Mouse (Mus musculus) embryonic stem cell, embryonic (primary cell): ENCODE results near the gene Slc6a6.

Experiments used
- CTCF ChIA-PET, 4 experiments: fragments of 300-600 bp in 2 of 4; fragments of 350-600 bp in 2 of 4; sonication (Branson Sonifier 250); formaldehyde crosslinking; loops; one replicate each; lab custom pipeline; 2022; ENCODE audit warnings: inconsistent platforms in 2 of 4; lab: Charles Lee
- POLR2A ChIA-PET, 4 experiments: fragments of 300-600 bp in 2 of 4; fragments of 350-600 bp in 2 of 4; sonication (Branson Sonifier 250); formaldehyde crosslinking; loops; one replicate each; lab custom pipeline; 2022; ENCODE audit warnings: antibody characterized with exemption in 4 of 4, inconsistent platforms in 1 of 4; lab: Charles Lee

The Slc6a6 gene

DNA sequence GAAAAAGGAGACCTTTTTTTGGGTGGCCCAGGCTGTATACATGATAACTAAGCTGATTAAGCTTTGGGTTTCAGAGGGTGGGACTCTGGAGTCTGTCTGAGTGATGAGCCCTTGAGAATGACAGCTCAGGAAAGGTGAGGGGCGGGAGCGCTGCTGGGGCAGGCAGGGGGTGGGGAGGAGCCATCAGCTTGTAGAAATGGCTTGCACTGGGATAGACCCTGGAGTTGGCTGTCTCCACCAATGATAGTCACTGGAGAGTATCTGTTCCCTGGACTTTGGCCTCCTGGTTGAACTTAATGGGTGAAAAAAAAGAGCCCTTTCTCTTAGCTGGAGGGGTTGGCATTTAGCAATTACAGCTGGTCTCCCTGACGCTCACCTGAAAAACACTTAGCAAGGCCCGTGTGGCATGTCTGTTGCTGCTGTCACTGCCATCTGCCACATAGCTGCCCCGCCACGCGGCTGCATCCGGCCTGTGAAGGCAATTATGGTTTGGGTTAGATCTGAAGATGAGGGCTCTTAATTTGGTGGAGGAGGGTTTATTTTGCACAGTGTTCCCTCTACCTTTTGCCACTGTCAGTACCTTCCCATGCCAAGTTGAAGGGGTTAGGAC, 23.5 kb downstream of the Slc6a6 start:
- ChIA-PET POLR2A (interaction anchor here in 3 of 4 experiments (0.5 to 17.1 kb wide), 26 partner anchors 9 to 386 kb away, joined by 3 to 249 read pairs (median 6); partner anchors contain the start of gene Slc6a6 (in 3 of the 3)), CTCF (interaction anchor here in 2 of 4 experiments (1.0 to 1.2 kb wide), 2 partner anchors 8 to 44 kb away, joined by 3 to 5 read pairs; no protein-coding TSS in a partner anchor)

DNA sequence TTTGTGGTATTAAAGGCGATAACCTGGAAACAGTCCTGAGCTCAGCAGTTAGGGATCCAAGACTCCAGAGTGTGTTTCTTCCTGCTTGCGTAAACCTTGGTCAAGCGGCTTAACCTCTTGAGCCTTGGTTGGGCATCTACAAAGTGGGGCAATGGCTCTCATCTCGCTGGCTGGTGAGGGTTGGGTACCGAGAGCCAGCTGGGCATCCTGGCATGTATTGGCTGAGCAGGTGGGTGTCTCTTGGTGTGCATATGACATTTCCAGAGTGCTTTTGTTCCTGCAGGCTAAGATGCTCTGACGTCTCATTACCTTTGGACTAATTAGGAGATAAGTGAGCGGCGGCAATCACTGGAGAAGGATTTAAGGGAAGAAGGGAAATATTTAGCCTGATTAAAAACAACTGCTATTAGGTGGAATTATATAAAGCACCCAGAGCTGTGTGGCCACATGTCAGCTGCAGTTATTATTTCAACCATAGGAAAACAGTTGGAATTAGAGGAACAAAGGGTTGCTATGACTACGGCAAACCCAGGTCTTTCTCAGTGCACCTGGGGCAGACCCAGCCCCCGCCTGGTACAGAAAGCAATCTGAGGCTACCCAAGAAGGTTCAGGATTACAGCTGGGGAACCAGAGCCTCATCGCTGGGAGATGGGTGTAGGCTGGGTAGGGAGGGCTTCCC, 24.2 kb downstream of the Slc6a6 start:
- ChIA-PET CTCF (interaction anchor here in 3 of 4 experiments (0.7 to 1.0 kb wide), 3 partner anchors 8 to 13 kb away, joined by 3 to 6 read pairs (median 3); no protein-coding TSS in a partner anchor), POLR2A (interaction anchor here in 3 of 4 experiments (0.7 to 17.1 kb wide), 20 partner anchors 9 to 64 kb away, joined by 3 to 249 read pairs (median 14); partner anchors contain the start of gene Slc6a6 (in 3 of the 3))

DNA sequence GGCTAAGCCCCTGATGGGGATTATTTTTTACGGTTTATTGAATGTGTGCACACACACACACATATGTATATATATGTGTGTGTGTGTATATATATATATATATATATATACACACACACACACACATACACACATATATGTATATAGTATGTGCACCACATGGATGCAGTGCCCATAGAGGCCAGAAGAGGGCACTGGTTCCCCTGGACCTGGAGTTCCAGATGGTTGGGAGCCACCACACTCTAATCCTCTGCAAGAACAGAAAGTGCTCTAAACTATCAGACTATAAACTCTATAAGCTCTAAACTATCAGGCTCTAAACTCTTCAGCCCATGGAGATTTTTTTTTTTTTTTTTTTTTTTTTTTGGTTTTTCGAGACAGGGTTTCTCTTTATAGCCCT, 25.1 kb downstream of the Slc6a6 start:
- ChIA-PET POLR2A (interaction anchor here in 2 of 4 experiments (0.7 to 17.1 kb wide), 16 partner anchors 4 to 968 kb away, joined by 3 to 249 read pairs (median 32); partner anchors contain the start of gene Slc6a6 (in 2 of the 2)), CTCF (interaction anchor here in 3 of 4 experiments (0.7 to 0.8 kb wide), 4 partner anchors 12 to 419 kb away, joined by 3 to 12 read pairs (median 5); no protein-coding TSS in a partner anchor)

GRCm38 (mm10) chr6:91710345-91710930, 26.6 kb downstream of the Slc6a6 start:
- CTCF ChIA-PET, result interaction anchor here in 2 of 4 experiments (0.6 to 0.9 kb wide), 4 partner anchors 9 to 927 kb away, joined by 3 to 8 read pairs (median 3); no protein-coding TSS in a partner anchor
- POLR2A ChIA-PET, result interaction anchor here (0.6 to 17.1 kb wide), 55 partner anchors 5 to 1197 kb away, joined by 3 to 249 read pairs (median 5); partner anchors contain the start of gene Slc6a6 (in 3 of the 4)

DNA sequence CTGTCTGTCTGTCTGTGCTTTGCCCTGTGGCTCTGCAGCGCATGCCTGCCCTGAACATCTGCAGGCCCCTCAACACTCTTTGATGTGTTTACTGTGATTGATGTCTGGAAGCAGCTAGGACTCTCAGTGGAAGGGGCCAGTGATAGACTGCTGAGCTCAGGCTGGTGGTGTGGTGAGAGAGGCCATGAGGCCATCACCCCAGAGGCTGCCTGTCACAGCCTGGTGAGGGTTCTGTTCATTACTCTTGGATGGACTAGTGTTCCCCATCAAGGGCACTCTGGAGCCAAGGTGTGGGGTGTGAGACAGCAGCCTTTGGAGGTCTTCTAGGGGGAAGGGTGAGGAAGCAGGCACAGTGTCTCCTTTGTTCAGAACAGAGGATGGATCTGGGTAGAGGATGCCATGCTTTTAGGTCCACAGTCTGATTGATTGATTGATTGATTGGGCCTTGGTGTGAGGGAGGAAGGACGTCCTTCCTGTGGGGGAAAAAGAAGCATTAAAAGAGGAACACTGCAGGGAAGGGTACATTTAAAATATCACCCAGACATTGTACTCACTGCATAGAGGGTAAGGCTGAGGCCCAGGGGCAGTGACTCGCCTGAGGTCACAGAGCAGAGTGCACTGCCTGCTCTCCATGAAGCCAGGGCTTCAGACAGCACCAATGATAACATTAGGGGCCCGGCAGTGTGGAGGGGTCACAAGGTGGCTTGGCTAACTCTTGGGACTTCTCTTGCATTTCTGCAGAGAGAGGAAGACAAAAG, 28.4 kb downstream of the Slc6a6 start:
- CTCF ChIA-PET, result interaction anchor here in 2 of 4 experiments (0.5 to 1.0 kb wide), 4 partner anchors 8 to 185 kb away, joined by 3 read pairs; no protein-coding TSS in a partner anchor
- POLR2A ChIA-PET, result interaction anchor here in 3 of 4 experiments (0.6 to 17.1 kb wide), 29 partner anchors 5 to 1179 kb away, joined by 3 to 249 read pairs (median 5); partner anchors contain the start of gene Slc6a6 (in 2 of the 3)

GRCm38 (mm10) chr6:91712855-91713331, 29.0 kb downstream of the Slc6a6 start:
- POLR2A ChIA-PET, result interaction anchor here in 3 of 4 experiments (0.6 to 17.1 kb wide), 29 partner anchors 4 to 301 kb away, joined by 3 to 249 read pairs (median 3); partner anchors contain the start of genes Slc6a6 (in 2 of the 3), Chchd4 (in 1 of the 3) and Tmem43 (in 1 of the 3)
- CTCF ChIA-PET, result interaction anchor here in 2 of 4 experiments (0.5 to 1.6 kb wide), 7 partner anchors 9 to 367 kb away, joined by 3 to 5 read pairs (median 3); no protein-coding TSS in a partner anchor

DNA sequence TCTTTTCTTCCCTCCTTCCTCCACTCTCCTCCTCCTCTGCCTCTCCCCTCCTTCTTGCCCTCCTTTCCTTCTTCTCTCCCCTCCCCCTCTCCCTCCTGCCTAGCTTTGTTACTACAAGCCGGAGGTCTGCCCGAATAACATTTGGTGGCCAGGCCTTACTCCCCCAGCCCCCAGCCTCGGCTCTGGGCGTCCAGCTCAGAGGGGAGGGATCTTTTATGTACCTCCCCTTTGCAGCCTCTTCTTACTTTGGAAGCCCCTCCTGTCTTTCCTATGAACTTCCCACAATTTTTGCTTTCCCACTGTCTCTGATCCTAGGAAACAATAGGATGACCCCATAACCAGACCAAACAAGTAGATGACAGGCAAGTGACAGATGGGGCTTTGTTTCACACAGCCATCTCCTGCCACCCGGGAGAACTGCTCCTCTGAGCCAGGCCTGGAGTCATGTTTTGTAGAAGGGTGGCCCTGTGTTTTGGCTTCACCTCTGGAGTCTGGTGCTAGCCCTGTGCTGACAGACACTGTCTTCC, 29.6 kb downstream of the Slc6a6 start:
- POLR2A ChIA-PET, result interaction anchor here in 3 of 4 experiments (0.6 to 17.1 kb wide), 29 partner anchors 4 to 302 kb away, joined by 3 to 249 read pairs (median 3); partner anchors contain the start of genes Slc6a6 (in 2 of the 3), Chchd4 (in 1 of the 3) and Tmem43 (in 1 of the 3)
- CTCF ChIA-PET, result interaction anchor here in 2 of 4 experiments (0.6 to 1.6 kb wide), 6 partner anchors 27 to 367 kb away, joined by 3 to 5 read pairs (median 3); no protein-coding TSS in a partner anchor

DNA sequence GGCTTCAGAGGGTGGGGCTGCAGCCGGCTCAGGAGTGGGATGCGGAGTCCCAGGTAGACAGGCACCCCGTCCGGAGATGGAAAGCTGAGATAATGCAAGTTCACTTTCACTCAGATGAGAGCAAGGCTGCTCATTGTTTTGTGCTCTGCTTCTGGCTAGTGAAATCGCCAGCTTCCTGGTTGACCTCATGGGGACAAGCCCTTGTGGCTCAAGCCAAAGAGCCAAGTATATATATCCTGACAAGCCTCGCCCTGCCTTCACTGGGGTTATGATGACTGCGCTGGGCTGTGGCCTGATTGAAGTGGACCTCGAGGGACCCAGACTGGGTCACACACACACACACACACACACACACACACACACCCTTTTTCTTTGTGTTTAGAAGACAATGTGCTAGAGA, 31.2 kb downstream of the Slc6a6 start:
- POLR2A ChIA-PET, result interaction anchor here in 2 of 4 experiments (0.9 to 16.2 kb wide), 5 partner anchors 8 to 188 kb away, joined by 3 to 249 read pairs (median 28); partner anchors contain the start of gene Slc6a6 (in 2 of the 2)
- CTCF ChIA-PET, result interaction anchor here in 1 of 4 experiments (0.6 kb wide), 1 partner anchor 30 kb away, joined by 3 read pairs; no protein-coding TSS in a partner anchor

DNA sequence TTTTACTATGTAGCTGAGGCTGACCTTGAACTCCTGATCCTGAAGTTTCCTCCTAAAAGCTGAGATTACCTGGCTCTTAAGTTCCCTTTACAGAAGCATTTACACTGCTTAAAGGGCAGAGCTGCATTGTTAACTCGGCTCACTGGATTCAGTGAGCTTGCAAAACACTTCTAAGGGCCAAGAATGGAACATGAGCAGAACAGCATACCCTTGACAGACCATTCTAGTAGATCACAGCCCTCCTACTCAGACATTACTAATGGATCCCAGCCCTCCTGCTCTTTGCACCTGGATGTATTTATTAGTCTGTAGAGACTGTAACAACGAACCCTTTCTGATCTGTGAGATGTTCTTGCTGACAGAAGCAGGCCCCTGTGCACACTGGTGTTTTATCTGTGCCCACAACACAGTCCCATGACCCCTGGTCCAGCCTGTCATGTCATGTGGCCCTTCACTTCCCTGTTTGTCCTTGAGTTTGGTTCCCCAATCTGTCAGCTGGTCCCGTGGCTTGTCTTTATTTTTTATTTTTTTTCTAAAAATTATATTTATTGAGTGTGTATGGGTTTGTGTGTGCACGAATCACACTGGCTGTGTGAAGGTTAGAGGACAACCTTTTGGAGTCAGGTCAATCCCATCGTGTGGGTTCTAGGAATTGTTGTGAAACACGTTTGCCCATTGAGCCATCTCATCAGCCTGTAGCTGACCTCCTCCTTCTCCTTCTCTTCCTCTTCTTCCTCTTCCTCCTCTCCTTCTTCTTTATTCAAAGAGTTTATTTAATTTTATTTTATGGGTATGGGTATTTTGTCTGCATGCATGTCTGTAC, 32.3 kb downstream of the Slc6a6 start:
- ChIA-PET POLR2A (interaction anchor here in 3 of 4 experiments (0.6 to 16.2 kb wide), 14 partner anchors 9 to 203 kb away, joined by 3 to 249 read pairs (median 4); partner anchors contain the start of gene Slc6a6 (in 2 of the 3)), CTCF (interaction anchor here in 1 of 4 experiments (1.1 kb wide), 1 partner anchor 9 kb away, joined by 3 read pairs; no protein-coding TSS in a partner anchor)

- CTCF ChIA-PET, result no interaction called here
- POLR2A ChIA-PET, result interaction anchor here in 3 of 4 experiments (0.8 to 16.2 kb wide), 9 partner anchors 8 to 58 kb away, joined by 3 to 249 read pairs (median 13); partner anchors contain the start of gene Slc6a6 (in 1 of the 3)
Observed at GRCm38 (mm10) chr6:91718067-91718466, 34.2 kb downstream of the Slc6a6 start.

DNA sequence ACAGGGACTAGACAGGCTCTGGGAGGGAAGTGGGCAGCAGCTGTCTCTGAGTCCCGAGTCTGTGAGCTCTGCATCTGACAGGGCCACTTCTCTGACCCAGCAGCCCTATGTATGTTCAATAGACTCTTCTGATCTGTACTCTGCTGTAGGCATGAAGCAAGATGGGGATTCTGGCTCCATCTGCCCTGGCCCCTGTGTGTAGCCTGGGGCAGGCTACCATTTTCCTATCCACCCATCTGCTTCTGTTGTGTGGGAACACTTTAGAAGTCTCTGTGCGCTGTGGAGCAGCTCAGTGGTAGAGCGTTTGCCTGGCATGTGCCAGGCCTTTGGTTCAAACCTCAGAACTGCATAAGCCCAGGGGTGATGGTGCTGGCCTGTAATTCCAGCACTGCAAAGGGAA, 34.8 kb downstream of the Slc6a6 start:
- ChIA-PET CTCF (no interaction called here), POLR2A (interaction anchor here in 3 of 4 experiments (0.8 to 16.2 kb wide), 13 partner anchors 8 to 103 kb away, joined by 3 to 249 read pairs (median 9); partner anchors contain the start of gene Slc6a6 (in 1 of the 3))

GRCm38 (mm10) chr6:91719042-91719747, 35.3 kb downstream of the Slc6a6 start:
- POLR2A ChIA-PET, result interaction anchor here in 3 of 4 experiments (0.6 to 16.2 kb wide), 21 partner anchors 7 to 945 kb away, joined by 3 to 249 read pairs (median 4); partner anchors contain the start of gene Slc6a6 (in 2 of the 3)

GRCm38 (mm10) chr6:91719865-91720533, 36.1 kb downstream of the Slc6a6 start:
- CTCF ChIA-PET, result interaction anchor here in 3 of 4 experiments (0.6 to 1.7 kb wide), 3 partner anchors 12 to 542 kb away, joined by 5 to 6 read pairs (median 6); no protein-coding TSS in a partner anchor
- POLR2A ChIA-PET, result interaction anchor here in 3 of 4 experiments (0.6 to 16.2 kb wide), 22 partner anchors 10 to 946 kb away, joined by 3 to 249 read pairs (median 6); partner anchors contain the start of gene Slc6a6 (in 2 of the 3)

More at GRCm38 (mm10) chr6:91719042-91719747, 35.3 kb downstream of the Slc6a6 start:
- CTCF ChIA-PET, result interaction anchor here in 2 of 4 experiments (1.1 to 1.7 kb wide), 2 partner anchors 13 to 22 kb away, joined by 5 to 6 read pairs; no protein-coding TSS in a partner anchor
